Mouse (Mus musculus) liver, postnatal 0 days (tissue): ENCODE measurements around the gene Foxn3.

Source experiments
- CTCF ChIP-seq: sonication (generic); IDR thresholded peaks from 2 replicates; pipeline ENCODE4 v1.5.1; 2016; ENCODE audit warnings: antibody characterized with exemption, low read depth
- EP300 ChIP-seq: IDR thresholded peaks from 2 replicates; pipeline ENCODE4 v1.6.1; 2016; ENCODE audit warnings: antibody characterized with exemption, low read depth, mild to moderate bottlenecking

DNA sequence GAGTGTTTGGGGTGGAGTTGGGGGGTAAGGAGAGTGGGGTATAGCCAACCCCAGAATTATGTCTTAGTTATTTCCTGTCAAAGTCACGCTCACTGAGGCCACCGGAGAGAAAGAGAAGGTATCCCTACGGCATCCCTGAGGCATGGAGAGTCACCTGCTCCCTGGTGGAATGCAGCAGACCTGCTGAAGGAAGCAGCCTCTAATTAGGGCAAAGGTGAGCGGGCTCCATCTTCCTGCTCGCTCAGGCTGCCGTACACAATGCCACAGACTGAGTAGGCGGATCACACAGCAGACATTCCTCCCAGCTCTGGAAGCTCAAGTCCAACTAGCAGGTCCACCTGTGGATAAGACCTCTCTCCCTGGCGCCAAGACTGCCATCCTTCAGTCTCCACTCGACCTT is 197.4 kb downstream of the Foxn3 start:
- TF ChIP-seq CTCF (no peak), EP300 (no peak)
